32 mouse cellular contexts compared by ENCODE assay signal in genomic region chr10:119467976-119468375, GRCm38 (mm10). TPM values are rescaled to one million over a fixed set of nuclear protein-coding genes. Genes with fewer than 3 reads are reported as not detected.
"Had no signal": no experiment of that assay in that cellular context is flagged by ENCODE, and none has a peak within 500 bp of the region (broad histone marks: within the 10 kb centered on the region; RNA-seq: fewer than 3 reads in every experiment).

No protein-coding gene starts in this region.

- H3K36me3 ChIP-seq: limb, embryonic 10.5 days; limb, embryonic 12.5 days; limb, embryonic 13.5 days; limb, embryonic 15.5 days; liver, embryonic 12.5 days; liver, embryonic 13.5 days; liver, embryonic 15.5 days; lung, embryonic 15.5 days; midbrain, embryonic 12.5 days; midbrain, embryonic 13.5 days; midbrain, embryonic 15.5 days; neural tube, embryonic 12.5 days had no signal

- H3K4me1 ChIP-seq: limb, embryonic 10.5 days; liver, embryonic 12.5 days; liver, embryonic 13.5 days; liver, embryonic 15.5 days; lung, embryonic 15.5 days; megakaryocyte, embryonic 14.5 days; midbrain, embryonic 10.5 days; midbrain, embryonic 12.5 days; midbrain, embryonic 13.5 days; midbrain, embryonic 15.5 days; neural tube, embryonic 12.5 days had no signal

- H3K27me3 ChIP-seq: limb, embryonic 12.5 days; limb, embryonic 13.5 days; limb, embryonic 15.5 days; liver, embryonic 12.5 days; liver, embryonic 13.5 days; liver, embryonic 15.5 days; lung, embryonic 15.5 days; megakaryocyte, embryonic 14.5 days; midbrain, embryonic 12.5 days; midbrain, embryonic 13.5 days; midbrain, embryonic 15.5 days; neural tube, embryonic 12.5 days had no signal

- H3K4me3 ChIP-seq: limb, embryonic 10.5 days; limb, embryonic 12.5 days; limb, embryonic 13.5 days; limb, embryonic 15.5 days; liver, embryonic 12.5 days; liver, embryonic 13.5 days; liver, embryonic 15.5 days; lung, embryonic 15.5 days; megakaryocyte, embryonic 14.5 days; midbrain, embryonic 10.5 days; midbrain, embryonic 12.5 days; midbrain, embryonic 13.5 days; midbrain, embryonic 15.5 days; myocyte; neural tube, embryonic 12.5 days had no signal

- H3K9me3 ChIP-seq: limb, embryonic 10.5 days; limb, embryonic 12.5 days; limb, embryonic 13.5 days; limb, embryonic 15.5 days; liver, embryonic 12.5 days; liver, embryonic 15.5 days; lung, embryonic 15.5 days; midbrain, embryonic 10.5 days; midbrain, embryonic 12.5 days; midbrain, embryonic 13.5 days; midbrain, embryonic 15.5 days; neural tube, embryonic 12.5 days had no signal

- DNase-seq: left cerebral cortex, postnatal 4 days; liver; liver, embryonic 13.5 days; liver, postnatal 0 days; lung, adult 18-20 months; lung, adult 2 months; lung, embryonic 14.5 days; lung, postnatal 10 days; lung, postnatal 14 days; lung, postnatal 36 days; lung, postnatal 4 days; midbrain, embryonic 14.5 days had no signal

- H3K27ac ChIP-seq: limb, embryonic 10.5 days; limb, embryonic 12.5 days; limb, embryonic 13.5 days; limb, embryonic 15.5 days; liver, embryonic 12.5 days; liver, embryonic 13.5 days; liver, embryonic 14.5 days; liver, embryonic 15.5 days; lung, embryonic 15.5 days; macrophage; midbrain, embryonic 10.5 days; midbrain, embryonic 12.5 days; midbrain, embryonic 13.5 days; midbrain, embryonic 15.5 days; neural tube, embryonic 12.5 days had no signal

RNA-seq across cellular contexts. Expression of gene Grip1, which starts 14.3 kb away (rescaled TPM):
- total RNA-seq: megakaryocyte progenitor cell, adult 5-6 weeks; megakaryocyte, adult 5-6 weeks; megakaryocyte-erythroid progenitor cell, adult 5-6 weeks; monocyte, adult 5-6 weeks had no signal
- polyA plus RNA-seq: macrophage had no signal
